Mouse (Mus musculus) thymus, postnatal 36 days (tissue): ENCODE data around the gene Npffr2.
"Not testable (repeated sequence)": the region's sequence is repeated elsewhere in the genome, so short reads cannot be mapped to it uniquely, and the experiment has no call there.

Experiments
- DNase-seq, 2 experiments: peaks; one replicate each; pipeline ENCODE4 v3.0.0; 2022; ENCODE audit warnings: mixed read lengths in 2 of 2

Npffr2 gene

GRCm38 (mm10) chr5:89526878-89527578 lies at the start of gene Npffr2:
TSS of gene Npffr2 (plus strand) at chr5:89527429.
- no peak for DNase-seq

GRCm38 (mm10) chr5:89492560-89492959 lies 34.7 kb upstream of the Npffr2 start:
- no peak for DNase-seq

GRCm38 (mm10) chr5:89500182-89500581 lies 27.0 kb upstream of the Npffr2 start:
- no peak for DNase-seq

- no peak for DNase-seq
Measured at GRCm38 (mm10) chr5:89518641-89519040, 8.6 kb upstream of the Npffr2 start.

- no peak for DNase-seq
Measured at GRCm38 (mm10) chr5:89526181-89526778, 949 bp upstream of the Npffr2 start.

GRCm38 (mm10) chr5:89528951-89529350 lies 1.7 kb downstream of the Npffr2 start:
- no peak for DNase-seq

GRCm38 (mm10) chr5:89529391-89529790 lies 2.2 kb downstream of the Npffr2 start:
- no peak for DNase-seq

- no peak for DNase-seq
Measured at GRCm38 (mm10) chr5:89536018-89536417, 8.8 kb downstream of the Npffr2 start.

- DNase-seq = no peak
Measured at GRCm38 (mm10) chr5:89542472-89542871, 15.2 kb downstream of the Npffr2 start.

GRCm38 (mm10) chr5:89543476-89543875 lies 16.2 kb downstream of the Npffr2 start:
- no peak for DNase-seq

GRCm38 (mm10) chr5:89559118-89559517 lies 31.9 kb downstream of the Npffr2 start:
- DNase-seq = not testable (repeated sequence)

GRCm38 (mm10) chr5:89561381-89561780 lies 34.2 kb downstream of the Npffr2 start:
- no peak for DNase-seq

- no peak for DNase-seq
Measured at GRCm38 (mm10) chr5:89578678-89579077, 51.4 kb downstream of the Npffr2 start.

- DNase-seq = no peak
Measured at GRCm38 (mm10) chr5:89579181-89579580, 52.0 kb downstream of the Npffr2 start.

- DNase-seq = no peak
Measured at GRCm38 (mm10) chr5:89581143-89581542, 53.9 kb downstream of the Npffr2 start.

GRCm38 (mm10) chr5:89581742-89582366 lies 54.6 kb downstream of the Npffr2 start:
- DNase-seq = no peak

GRCm38 (mm10) chr5:89585021-89585420 lies 57.8 kb downstream of the Npffr2 start:
- no peak for DNase-seq

GRCm38 (mm10) chr5:89592301-89592700 lies 65.1 kb downstream of the Npffr2 start:
- no peak for DNase-seq

- DNase-seq = no peak
Measured at GRCm38 (mm10) chr5:89611322-89612015, 84.2 kb downstream of the Npffr2 start.

- no peak for DNase-seq
Measured at GRCm38 (mm10) chr5:89612262-89612661, 85.0 kb downstream of the Npffr2 start.

- DNase-seq = no peak
Measured at GRCm38 (mm10) chr5:89631599-89631998, 104.4 kb downstream of the Npffr2 start.
